Mouse (Mus musculus) thymus, adult 2 months (tissue): ENCODE measurements at regions not wholly inside any gene's neighbourhood (a gene's known extent, or its start where the extent isn't known, plus 50 kb on each side); places are given as distances from the start of the nearest gene placed in this dataset.

Experiments
- DNase-seq: peaks from one replicate; pipeline ENCODE4 v3.0.0; 2021
- H3K27ac ChIP-seq: fragments of 200-500 bp; 2 replicates; pipeline ENCODE4 v1.5.1; 2012; ENCODE audit warnings: low read length, control low read depth; ENCODE audit not compliant: control insufficient read depth, insufficient read depth
- H3K27me3 ChIP-seq: fragments of 200-500 bp; 2 replicates; pipeline ENCODE4 v1.6.1; 2012; ENCODE audit warnings: mild to moderate bottlenecking, low read length, moderate library complexity, mixed read lengths; ENCODE audit not compliant: control insufficient read depth, insufficient read depth
- H3K36me3 ChIP-seq: fragments of 200-500 bp; 2 replicates; pipeline ENCODE4 v1.6.1; 2012; ENCODE audit warnings: mild to moderate bottlenecking, low read length, moderate library complexity; ENCODE audit not compliant: control insufficient read depth, insufficient read depth
- H3K4me1 ChIP-seq: fragments of 200-500 bp; replicated peaks from 2 replicates; pipeline ENCODE4 v1.6.1; 2012; ENCODE audit warnings: low read length; ENCODE audit not compliant: control insufficient read depth, insufficient read depth
- H3K4me3 ChIP-seq: fragments of 200-500 bp; 2 replicates; pipeline ENCODE4 v1.5.1; 2012; ENCODE audit warnings: mild to moderate bottlenecking, low read length, control low read depth, moderate library complexity; ENCODE audit not compliant: control insufficient read depth, insufficient read depth
- CTCF ChIP-seq: fragments of 200-500 bp; IDR thresholded peaks from 2 replicates; pipeline ENCODE4 v1.5.1; 2012; ENCODE audit warnings: mild to moderate bottlenecking, control low read depth, low read length, moderate library complexity, borderline replicate concordance; ENCODE audit not compliant: control insufficient read depth, poor library complexity, insufficient read depth; ENCODE audit errors: extremely low read depth
- POLR2A ChIP-seq: fragments of 200-500 bp; IDR thresholded peaks from 2 replicates; pipeline ENCODE4 v1.6.1; 2012; ENCODE audit warnings: mild to moderate bottlenecking, low read length, control low read depth, moderate library complexity; ENCODE audit not compliant: control insufficient read depth, poor library complexity, insufficient read depth; ENCODE audit errors: extremely low read depth
- WGBS: fragments of 180-500 bp; shearing (Covaris S2); methylation state at CpG from one replicate; pipeline ENCODE4 v1.1.7; 2018; 5-methylcytosine and 5-hydroxymethylcytosine counted together

DNA sequence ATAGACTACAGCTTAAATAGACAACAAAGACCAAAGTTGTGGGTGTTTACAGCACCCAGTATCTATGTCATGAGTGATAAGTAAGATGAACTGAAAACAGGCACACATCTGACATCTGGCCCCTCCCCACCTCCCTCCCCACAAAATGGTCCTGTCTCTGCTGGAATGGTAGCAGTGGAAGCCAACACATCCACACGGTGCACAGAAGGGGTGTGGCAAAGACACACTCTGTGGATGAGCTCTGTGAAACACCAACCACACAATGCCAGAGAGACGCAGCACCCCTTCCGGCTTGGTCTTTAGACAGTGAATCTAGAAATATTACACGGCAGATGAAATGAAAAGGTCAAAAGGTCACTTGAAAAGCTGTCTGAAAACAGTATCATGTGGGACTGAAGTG lies 85.6 kb downstream of the Fgf18 start:
- no peak for TF ChIP-seq CTCF
- TF ChIP-seq POLR2A: no peak
- no peak for DNase-seq
- Histone ChIP-seq H3K36me3 (no peaks in the 10 kb centered on the region), H3K27me3 (no peaks in the 10 kb centered on the region), H3K27ac (no peak overlapping the region), H3K4me3 (no peak overlapping the region), H3K4me1 (no peaks in the 10 kb centered on the region)
- 89% methylated on average over 4 of the region's 4 CpGs for WGBS

DNA sequence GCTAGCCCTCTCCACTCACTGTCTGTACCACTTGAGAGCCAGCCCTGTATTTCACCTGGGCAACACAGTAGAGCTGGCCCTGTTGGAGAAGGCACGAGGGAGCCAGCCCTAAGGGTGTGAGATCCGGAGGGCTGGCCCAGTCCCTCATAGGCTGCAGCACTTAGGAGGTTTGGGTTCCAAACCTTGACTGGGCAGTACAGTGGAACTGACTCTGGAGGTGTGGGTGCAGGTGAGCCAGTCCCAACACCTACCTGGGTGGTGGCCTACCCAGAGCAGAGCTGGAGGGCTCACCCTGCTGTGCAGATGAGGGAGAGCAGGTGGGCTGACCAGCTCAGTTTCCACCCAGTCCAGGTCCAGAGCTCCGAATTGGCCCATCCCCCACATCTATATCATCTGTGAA lies 86.8 kb downstream of the Fgf18 start:
- DNase-seq: no peak
- WGBS: 71% methylated on average over 3 of the region's 3 CpGs
- Histone ChIP-seq H3K4me3 (no peak overlapping the region), H3K4me1 (no peaks in the 10 kb centered on the region), H3K36me3 (no peaks in the 10 kb centered on the region), H3K27me3 (no peaks in the 10 kb centered on the region), H3K27ac (no peak overlapping the region)
- TF ChIP-seq CTCF (no peak), POLR2A (no peak)

DNA sequence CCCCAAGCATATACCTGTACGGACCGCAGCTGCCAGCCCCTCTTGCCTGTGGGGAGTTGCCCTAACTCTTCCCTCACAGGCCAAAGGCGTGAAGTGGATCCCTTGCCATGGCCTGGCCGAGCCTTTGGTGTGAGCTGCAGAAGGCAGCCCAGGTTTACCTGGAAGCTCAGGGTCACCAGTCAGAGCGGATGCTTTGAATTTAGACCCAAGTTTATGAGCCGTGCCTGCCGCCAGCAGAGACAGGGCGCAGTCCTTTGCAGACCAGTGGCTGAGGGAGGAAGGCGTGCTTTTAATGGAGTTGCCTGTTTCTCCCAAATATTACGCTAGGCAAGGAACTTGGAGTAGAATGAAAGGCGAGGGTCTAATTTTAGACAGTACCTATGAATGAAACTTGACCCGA lies 97.0 kb downstream of the Fgf18 start:
- no peak for DNase-seq
- no peaks in the 10 kb centered on the region for H3K27me3 ChIP-seq
- no peaks in the 10 kb centered on the region for H3K36me3 ChIP-seq
- H3K27ac ChIP-seq: no peak overlapping the region
- H3K4me3 ChIP-seq: no peak overlapping the region
- TF ChIP-seq POLR2A (no peak), CTCF (no peak)
- 81% methylated on average over 12 of the region's 12 CpGs for WGBS
- H3K4me1 ChIP-seq: no peaks in the 10 kb centered on the region

DNA sequence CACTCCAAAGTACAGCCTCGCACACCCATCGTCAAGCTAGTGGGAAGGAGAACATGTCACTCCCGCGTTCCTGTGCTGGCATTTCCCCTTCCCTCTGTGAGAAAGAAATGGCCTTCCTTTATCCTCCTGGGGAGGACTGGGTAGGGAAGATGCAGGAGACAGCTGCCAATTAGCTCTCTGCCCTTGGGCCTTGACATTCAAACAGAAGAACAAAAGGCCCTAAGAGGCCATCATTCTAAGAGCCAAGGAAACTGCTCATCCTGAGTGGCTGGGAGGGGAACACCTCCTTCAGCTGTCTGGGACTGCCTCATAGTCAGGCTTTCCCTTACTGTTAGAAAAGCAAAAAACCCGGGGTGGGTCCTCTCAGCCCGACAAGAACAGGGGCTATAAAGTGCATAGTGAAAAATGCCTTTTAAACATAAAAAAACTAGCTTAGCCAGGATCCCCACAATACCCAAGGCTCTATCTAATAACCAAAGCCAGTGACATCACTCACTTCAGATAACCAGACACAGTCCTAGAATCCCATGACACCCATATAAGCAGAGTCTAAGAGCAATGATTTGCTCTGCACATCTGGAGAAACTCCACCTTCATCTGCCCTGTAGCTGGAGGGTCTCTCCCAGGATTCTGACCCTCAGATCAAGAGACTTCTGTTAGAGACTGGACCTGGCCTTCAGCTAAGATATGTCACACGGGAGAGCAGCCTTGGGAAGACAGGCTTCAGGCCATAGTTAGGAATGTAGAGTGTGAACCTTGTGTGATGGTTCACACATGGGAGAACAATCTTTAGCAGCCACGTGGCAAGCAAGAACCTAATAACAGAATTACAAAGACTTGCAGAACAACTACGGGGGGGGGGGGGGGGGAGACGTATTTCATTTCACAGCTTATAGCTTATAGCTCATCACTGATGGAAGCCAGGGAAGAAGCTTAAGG lies 107.1 kb downstream of the Fgf18 start:
- Histone ChIP-seq H3K27ac (no peak overlapping the region), H3K27me3 (no peaks in the 10 kb centered on the region), H3K4me1 (no peaks in the 10 kb centered on the region), H3K4me3 (no peak overlapping the region), H3K36me3 (no peaks in the 10 kb centered on the region)
- TF ChIP-seq CTCF: no peak
- WGBS: 86% methylated on average over 10 of the region's 10 CpGs
- no peak for DNase-seq

DNA sequence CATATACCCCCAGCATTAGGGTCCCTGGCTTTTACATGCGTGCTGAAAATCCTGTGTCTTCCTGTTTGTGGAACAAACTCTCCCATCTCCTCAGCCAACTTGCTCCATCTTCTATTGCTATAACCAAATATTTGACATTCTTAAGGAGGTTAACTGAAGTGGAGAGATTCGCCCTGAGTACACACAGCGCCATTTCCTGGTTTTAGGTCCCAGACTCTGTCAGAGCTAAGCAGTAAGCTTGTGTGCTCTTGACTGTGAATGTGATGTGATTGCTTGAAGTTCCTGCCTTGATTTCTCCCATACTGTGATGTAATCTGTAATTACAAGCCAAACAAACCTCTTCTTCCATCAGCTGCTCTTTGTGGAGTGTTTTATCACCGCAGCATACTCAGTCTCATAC lies 110.8 kb downstream of the Fgf18 start:
- TF ChIP-seq POLR2A (no peak), CTCF (no peak)
- no peak overlapping the region for H3K27ac ChIP-seq
- no peak for DNase-seq
- no peaks in the 10 kb centered on the region for H3K4me1 ChIP-seq
- 90% methylated on average over 4 of the region's 4 CpGs for WGBS
- H3K36me3 ChIP-seq: no peaks in the 10 kb centered on the region
- no peak overlapping the region for H3K4me3 ChIP-seq
- no peaks in the 10 kb centered on the region for H3K27me3 ChIP-seq

DNA sequence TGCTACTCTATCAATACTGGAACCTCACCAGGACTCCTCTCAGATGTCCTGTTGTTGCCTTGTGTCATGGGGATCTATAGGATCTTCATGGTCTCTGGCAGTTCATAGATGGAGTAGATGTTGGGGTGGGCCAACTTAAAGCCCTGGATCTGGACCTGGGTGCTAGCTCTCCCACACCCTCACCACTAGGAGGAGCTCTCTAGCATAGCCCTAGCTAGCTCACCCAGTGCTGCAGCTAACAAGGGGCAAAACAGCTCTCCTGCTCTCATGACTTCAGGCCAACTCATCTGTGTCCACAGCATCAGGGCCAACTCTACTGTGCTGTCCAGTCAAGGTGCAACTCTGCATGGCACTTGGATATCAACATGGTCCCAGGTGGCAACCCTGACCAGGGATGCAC lies 118.3 kb downstream of the Fgf18 start:
- Histone ChIP-seq H3K36me3 (no peaks in the 10 kb centered on the region), H3K27ac (no peak overlapping the region), H3K4me1 (no peaks in the 10 kb centered on the region), H3K27me3 (no peaks in the 10 kb centered on the region), H3K4me3 (no peak overlapping the region)
- peak; percentile 20 for DNase-seq
- no peak for TF ChIP-seq POLR2A
- TF ChIP-seq CTCF: no peak
